Mouse (Mus musculus) neural tube, embryonic 12.5 days (tissue): ENCODE data around the gene Elf5. TPM values are rescaled to one million over a fixed set of nuclear protein-coding genes. Genes with fewer than 3 reads are reported as not detected.

Experiments
- ATAC-seq: fragments of 200-750 bp; cut with Nextera tagmentation; 2 replicates; pipeline ENCODE4 v1.8.0; 2017; ENCODE audit warnings: low read depth, mild to moderate bottlenecking, moderate TSS enrichment, moderate library complexity; ENCODE audit not compliant: low FRiP score
- H3K27ac ChIP-seq: fragments of 300-500 bp; sonication (generic); 2 replicates; pipeline ENCODE4 v1.5.1; 2016
- H3K27me3 ChIP-seq: fragments of 300-500 bp; sonication (generic); replicated peaks from 2 replicates; pipeline ENCODE4 v1.6.1; 2016; ENCODE audit warnings: mild to moderate bottlenecking
- H3K36me3 ChIP-seq: fragments of 300-500 bp; sonication (generic); 2 replicates; pipeline ENCODE4 v1.6.1; 2016; ENCODE audit warnings: mild to moderate bottlenecking
- H3K4me1 ChIP-seq: fragments of 300-500 bp; sonication (generic); 2 replicates; pipeline ENCODE4 v1.6.1; 2016
- H3K4me2 ChIP-seq: fragments of 300-500 bp; sonication (generic); replicated peaks from 2 replicates; pipeline ENCODE4 v1.6.1; 2016; ENCODE audit warnings: mild to moderate bottlenecking
- H3K4me3 ChIP-seq: fragments of 300-500 bp; sonication (generic); 2 replicates; pipeline ENCODE4 v1.5.1; 2016
- H3K9ac ChIP-seq: fragments of 300-500 bp; sonication (generic); 2 replicates; pipeline ENCODE4 v1.6.1; 2016; ENCODE audit warnings: mild to moderate bottlenecking
- H3K9me3 ChIP-seq: fragments of 300-500 bp; sonication (generic); 2 replicates; pipeline ENCODE4 v1.6.1; 2016; ENCODE audit warnings: mild to moderate bottlenecking
- WGBS: fragments of 180-500 bp; shearing (Covaris S2); methylation state at CpG from one replicate; pipeline ENCODE4 v1.1.7; 2016; 5-methylcytosine and 5-hydroxymethylcytosine counted together
- polyA plus RNA-seq: library from polyadenylated mRNA; unstranded; fragments of >200 nt; fragmentation: Nextera tagmentation; extraction: Ambion mirVana; gene quantifications from 2 replicates; pipeline ENCODE4 v1.2.1, GENCODE M21; 2016

Elf5 gene
- polyA plus RNA-seq, 1 experiment from 2014 or later, result not detected

DNA sequence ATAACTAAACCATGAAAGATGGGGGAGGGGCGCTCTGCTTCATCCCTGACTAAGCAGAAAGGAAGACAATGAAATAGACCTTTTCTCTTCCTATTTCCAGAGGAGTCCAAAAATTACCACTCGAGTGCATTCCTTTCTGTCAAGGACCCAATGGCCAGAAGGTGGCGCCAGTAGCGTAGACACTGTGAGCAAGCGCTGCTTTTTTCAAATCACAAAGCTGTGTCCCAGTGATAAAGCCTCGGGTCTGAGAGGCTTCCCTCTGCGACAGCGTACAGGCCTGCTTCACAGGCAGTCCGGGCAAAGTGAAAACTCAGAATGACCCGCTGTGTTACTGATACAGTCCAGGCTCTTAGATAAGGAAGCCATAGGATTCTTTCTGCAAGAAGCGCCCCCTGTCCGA lies 28.2 kb downstream of the Elf5 start:
- Histone ChIP-seq H3K4me3 (0 out of 2 replicates have a peak overlapping the region, but pooled peaks have one; percentile 11), H3K9ac (peak overlapping the region; percentile 33; the same call in 1 of the 2 replicates), H3K36me3 (no peaks in the 10 kb centered on the region), H3K27me3 (no peaks in the 10 kb centered on the region), H3K9me3 (no peaks in the 10 kb centered on the region), H3K4me2 (peak overlapping the region; percentile 57), H3K27ac (no peak overlapping the region), H3K4me1 (no peaks in the 10 kb centered on the region)
- 5% methylated on average over 12 of the region's 12 CpGs for WGBS
- 0 out of 2 replicates have a peak, but pooled peaks have one; percentile 9 for ATAC-seq

DNA sequence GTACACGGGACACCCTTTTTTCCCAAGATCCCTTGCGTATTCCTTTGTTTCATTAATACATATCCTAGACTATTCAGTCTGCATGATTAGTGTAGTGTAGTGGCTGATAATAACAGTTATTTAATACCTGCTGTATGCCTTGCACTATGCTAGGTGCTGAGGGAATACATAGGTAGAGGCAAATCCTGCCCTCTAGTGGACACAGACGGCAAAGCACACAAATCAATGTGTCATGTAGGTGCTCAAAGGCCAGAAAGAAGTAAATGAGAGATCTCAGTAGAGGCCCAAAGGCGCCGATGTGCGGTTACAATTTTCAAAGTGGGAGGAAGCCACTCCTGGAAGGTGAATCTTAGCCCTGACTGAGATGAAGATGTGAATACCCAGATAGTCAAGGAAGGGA lies 34.3 kb downstream of the Elf5 start:
- no peak overlapping the region for H3K9ac ChIP-seq
- WGBS, result 65% methylated on average over 6 of the region's 6 CpGs
- no peaks in the 10 kb centered on the region for H3K9me3 ChIP-seq
- no peak for ATAC-seq
- H3K4me3 ChIP-seq, result no peak overlapping the region
- no peak overlapping the region for H3K27ac ChIP-seq
- H3K27me3 ChIP-seq, result no peaks in the 10 kb centered on the region; the same call in 1 of the 2 replicates
- no peaks in the 10 kb centered on the region for H3K36me3 ChIP-seq
- 0 out of 2 replicates have a peak, but pooled peaks cover 3% of the 10 kb centered on the region for H3K4me1 ChIP-seq
- H3K4me2 ChIP-seq, result no peak overlapping the region

DNA sequence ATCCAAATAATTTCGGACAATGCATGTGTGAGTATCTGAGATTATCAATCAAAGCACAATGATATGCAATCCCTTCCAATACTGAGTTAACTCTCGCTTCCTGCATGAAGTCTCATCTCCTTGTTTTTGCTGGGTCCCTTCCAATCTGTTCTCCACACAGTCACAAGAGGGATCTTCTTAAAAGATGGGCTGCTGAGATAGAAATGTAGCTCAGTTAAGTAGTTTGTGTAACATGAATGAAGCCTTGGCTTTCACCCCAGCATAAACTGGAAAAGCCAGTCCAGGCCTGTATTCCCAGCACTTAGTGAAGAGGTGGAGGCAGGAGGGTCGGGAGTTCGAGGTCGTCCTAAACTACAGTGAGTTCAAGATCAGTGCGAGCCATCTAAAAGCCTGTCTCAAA lies 34.8 kb downstream of the Elf5 start:
- 89% methylated on average over 6 of the region's 6 CpGs for WGBS
- H3K27me3 ChIP-seq, result no peaks in the 10 kb centered on the region; the same call in 1 of the 2 replicates
- no peak for ATAC-seq
- no peak overlapping the region for H3K4me2 ChIP-seq
- no peaks in the 10 kb centered on the region for H3K36me3 ChIP-seq
- no peak overlapping the region for H3K27ac ChIP-seq
- 0 out of 2 replicates have a peak, but pooled peaks cover 3% of the 10 kb centered on the region for H3K4me1 ChIP-seq
- H3K4me3 ChIP-seq, result no peak overlapping the region
- no peak overlapping the region for H3K9ac ChIP-seq
- H3K9me3 ChIP-seq, result no peaks in the 10 kb centered on the region

DNA sequence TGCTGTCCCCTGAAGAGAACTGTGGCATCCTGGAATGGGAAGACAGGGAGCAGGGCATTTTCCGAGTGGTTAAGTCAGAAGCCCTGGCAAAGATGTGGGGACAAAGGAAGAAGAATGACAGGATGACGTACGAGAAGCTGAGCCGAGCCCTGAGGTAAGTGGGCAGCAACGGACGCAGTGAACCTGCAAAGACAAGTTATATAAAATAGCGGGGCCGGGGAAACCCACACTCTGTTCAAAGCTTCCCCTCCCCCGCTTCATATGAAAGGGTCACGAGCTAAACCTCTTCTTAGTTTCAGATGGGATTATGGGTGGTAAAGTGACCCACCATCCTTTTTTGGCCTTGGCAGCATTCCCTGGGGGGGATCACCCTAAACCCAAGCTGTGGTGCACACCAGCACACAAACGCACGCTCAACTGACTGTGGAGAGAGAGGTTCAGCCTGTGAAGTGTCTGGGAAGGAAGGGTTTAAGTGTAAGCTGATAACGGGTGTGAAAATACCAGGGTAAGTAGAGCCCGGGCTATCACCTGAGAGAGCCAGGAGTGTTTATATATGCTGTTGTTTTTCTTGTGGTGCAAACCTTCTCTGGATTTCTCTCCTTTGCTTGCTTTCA lies 37.6 kb downstream of the Elf5 start:
- Histone ChIP-seq H3K36me3 (peaks cover 17% of the 10 kb centered on the region), H3K27ac (no peak overlapping the region), H3K9ac (no peak overlapping the region), H3K9me3 (no peaks in the 10 kb centered on the region), H3K27me3 (no peaks in the 10 kb centered on the region; the same call in 1 of the 2 replicates), H3K4me3 (no peak overlapping the region), H3K4me2 (no peak overlapping the region), H3K4me1 (0 out of 2 replicates have a peak, but pooled peaks cover 3% of the 10 kb centered on the region)
- no peak for ATAC-seq
- 67% methylated on average over 14 of the region's 14 CpGs for WGBS

DNA sequence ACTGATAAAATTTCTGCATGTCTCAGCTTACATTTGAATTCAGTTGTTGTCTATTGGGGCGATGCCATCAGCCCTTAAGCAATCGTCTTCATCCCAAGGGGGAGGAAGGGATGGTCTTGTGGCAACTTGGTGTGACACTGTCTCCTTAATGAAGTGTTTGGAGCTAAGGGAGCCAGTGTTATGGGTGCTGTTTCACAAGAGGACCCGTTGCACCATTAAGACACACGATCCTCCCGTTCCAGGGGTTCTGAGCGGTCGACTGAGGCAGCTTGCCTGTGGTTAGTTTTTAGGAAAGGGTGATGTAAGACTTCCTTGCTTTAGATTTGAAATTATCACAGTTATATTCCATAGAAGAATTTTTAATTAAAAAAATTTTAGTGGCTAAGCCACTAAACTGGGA lies 38.3 kb downstream of the Elf5 start:
- Histone ChIP-seq H3K4me1 (0 out of 2 replicates have a peak, but pooled peaks cover 3% of the 10 kb centered on the region), H3K4me2 (no peak overlapping the region), H3K27me3 (no peaks in the 10 kb centered on the region; the same call in 1 of the 2 replicates), H3K9me3 (no peaks in the 10 kb centered on the region), H3K9ac (no peak overlapping the region), H3K27ac (no peak overlapping the region), H3K36me3 (peaks cover 23% of the 10 kb centered on the region), H3K4me3 (no peak overlapping the region)
- ATAC-seq, result no peak
- 89% methylated on average over 7 of the region's 7 CpGs for WGBS

DNA sequence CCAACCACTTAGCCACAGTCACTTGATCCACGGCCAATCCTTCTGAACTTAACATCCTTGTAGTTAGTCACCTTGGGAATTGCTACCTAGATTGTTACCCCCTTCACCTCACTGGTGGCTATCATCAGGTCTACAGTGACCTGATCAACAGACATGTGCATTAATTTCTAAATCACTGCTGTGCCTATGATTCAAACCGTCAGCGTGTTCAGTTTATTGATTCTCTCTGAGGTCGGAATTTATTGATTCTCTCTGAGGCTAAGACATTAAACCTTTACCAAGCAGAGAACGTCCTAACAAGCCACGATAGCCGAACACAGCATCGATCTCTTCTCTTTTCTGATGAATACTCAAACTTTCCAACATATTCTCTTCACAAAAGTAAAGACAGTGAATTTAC lies 38.8 kb downstream of the Elf5 start:
- no peak overlapping the region for H3K4me3 ChIP-seq
- 0 out of 2 replicates have a peak, but pooled peaks cover 3% of the 10 kb centered on the region for H3K4me1 ChIP-seq
- no peaks in the 10 kb centered on the region for H3K9me3 ChIP-seq
- no peak overlapping the region for H3K27ac ChIP-seq
- no peak overlapping the region for H3K4me2 ChIP-seq
- H3K9ac ChIP-seq, result no peak overlapping the region
- no peaks in the 10 kb centered on the region; the same call in 1 of the 2 replicates for H3K27me3 ChIP-seq
- no peak for ATAC-seq
- peaks cover 28% of the 10 kb centered on the region for H3K36me3 ChIP-seq
- WGBS, result 90% methylated on average over 8 of the region's 8 CpGs

DNA sequence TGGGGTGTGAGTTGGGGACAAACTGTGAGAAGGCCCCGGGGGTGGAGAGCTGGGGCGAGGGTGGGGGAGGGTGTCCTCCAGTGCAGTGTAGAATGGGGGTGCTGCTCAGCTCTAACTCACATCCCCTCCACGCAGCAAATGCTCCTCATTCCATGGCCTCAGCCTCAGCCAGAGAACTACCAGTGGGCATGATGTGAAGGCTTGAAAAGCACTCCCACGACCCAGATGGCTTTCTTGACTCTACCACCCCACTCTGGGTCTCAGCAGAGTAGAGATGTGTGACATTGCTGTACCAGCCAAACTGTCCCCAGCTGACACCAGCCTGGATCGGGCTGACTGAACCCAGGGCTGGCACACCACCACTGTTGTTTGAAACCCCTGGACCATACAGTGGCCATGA lies 41.1 kb downstream of the Elf5 start:
- ATAC-seq, result no peak

DNA sequence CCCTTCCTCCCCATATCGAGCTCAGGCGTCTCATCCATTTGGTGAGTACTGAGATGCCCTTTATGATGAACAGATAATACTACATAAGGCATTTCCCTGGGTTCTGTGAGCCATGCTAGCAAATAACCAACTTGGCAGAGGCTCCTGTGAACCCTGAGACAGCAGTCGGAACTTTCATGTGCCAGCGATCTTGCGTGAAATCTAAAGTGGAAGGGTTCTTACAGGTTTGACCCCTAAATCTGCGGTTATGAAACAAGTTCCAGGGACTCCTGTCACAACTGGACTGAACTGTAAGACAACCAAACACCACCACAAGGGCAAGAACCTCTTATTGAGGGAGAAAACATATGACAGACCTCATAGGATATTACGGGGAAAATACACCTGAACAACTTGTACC lies 44.3 kb downstream of the Elf5 start:
- WGBS, result 94% methylated on average over 7 of the region's 7 CpGs
- Histone ChIP-seq H3K4me1 (no peaks in the 10 kb centered on the region), H3K27me3 (no peaks in the 10 kb centered on the region), H3K4me2 (no peak overlapping the region), H3K4me3 (no peak overlapping the region), H3K9ac (no peak overlapping the region), H3K36me3 (peaks cover 72% of the 10 kb centered on the region), H3K9me3 (no peaks in the 10 kb centered on the region), H3K27ac (no peak overlapping the region)
- no peak for ATAC-seq

More for the DNA sequence above, 41.1 kb downstream of the Elf5 start:
- Histone ChIP-seq H3K27me3 (no peaks in the 10 kb centered on the region), H3K27ac (no peak overlapping the region), H3K4me2 (no peak overlapping the region), H3K36me3 (peaks cover 45% of the 10 kb centered on the region), H3K9me3 (no peaks in the 10 kb centered on the region), H3K9ac (no peak overlapping the region), H3K4me3 (no peak overlapping the region), H3K4me1 (0 out of 2 replicates have a peak, but pooled peaks cover 3% of the 10 kb centered on the region)
- 90% methylated on average over 5 of the region's 5 CpGs for WGBS

DNA sequence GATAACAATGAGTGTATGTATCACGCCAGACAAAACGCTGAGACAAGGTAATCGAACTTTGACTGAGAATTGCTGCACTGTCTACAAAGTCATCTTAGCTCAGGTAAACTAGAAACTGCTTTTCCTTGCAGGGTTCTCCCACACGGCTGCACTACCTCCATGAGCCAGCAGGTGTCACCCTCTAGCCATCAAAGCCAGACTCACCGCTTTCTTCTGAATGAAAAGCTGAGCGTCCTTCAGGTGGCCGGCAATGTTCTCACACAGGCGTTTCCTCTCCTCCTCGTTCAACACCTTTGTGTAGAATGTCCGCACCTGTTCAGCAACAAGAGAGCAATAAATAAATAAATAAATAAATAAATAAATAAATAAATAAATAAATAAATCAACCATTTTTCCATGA lies 45.2 kb downstream of the Elf5 start:
- ATAC-seq, result 0 out of 2 replicates have a peak, but pooled peaks have one; percentile 68
- Histone ChIP-seq H3K9ac (no peak overlapping the region), H3K9me3 (no peaks in the 10 kb centered on the region), H3K27me3 (no peaks in the 10 kb centered on the region), H3K4me1 (no peaks in the 10 kb centered on the region), H3K27ac (no peak overlapping the region), H3K4me2 (no peak overlapping the region), H3K36me3 (peaks cover 77% of the 10 kb centered on the region), H3K4me3 (no peak overlapping the region)
- WGBS, result 24% methylated on average over 10 of the region's 10 CpGs

DNA sequence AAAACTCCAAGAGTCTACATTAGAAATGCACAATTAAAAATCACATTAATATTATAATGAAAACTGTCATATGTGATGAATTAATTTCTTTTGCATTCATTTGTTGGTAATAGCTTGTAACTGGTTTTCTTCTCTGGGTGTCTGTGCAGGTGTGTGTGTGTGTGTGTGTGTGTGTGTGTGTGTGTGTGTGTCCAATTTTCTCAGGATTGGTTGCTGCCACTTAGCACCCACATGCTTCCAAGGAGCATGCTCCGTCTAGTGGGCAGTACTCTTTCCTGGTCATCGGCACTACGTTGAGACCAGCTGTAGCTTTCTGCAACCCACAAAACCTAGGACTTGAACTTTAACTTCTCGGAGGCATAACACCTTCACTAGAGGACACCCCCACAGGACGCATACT lies 45.6 kb downstream of the Elf5 start:
- no peaks in the 10 kb centered on the region for H3K4me1 ChIP-seq
- H3K4me3 ChIP-seq, result no peak overlapping the region
- H3K27me3 ChIP-seq, result no peaks in the 10 kb centered on the region
- H3K4me2 ChIP-seq, result no peak overlapping the region
- ATAC-seq, result peak; percentile 33; the same call in 1 of the 2 replicates
- peaks cover 77% of the 10 kb centered on the region for H3K36me3 ChIP-seq
- H3K9ac ChIP-seq, result no peak overlapping the region
- 90% methylated on average over 5 of the region's 5 CpGs for WGBS
- no peak overlapping the region for H3K27ac ChIP-seq
- no peaks in the 10 kb centered on the region for H3K9me3 ChIP-seq

DNA sequence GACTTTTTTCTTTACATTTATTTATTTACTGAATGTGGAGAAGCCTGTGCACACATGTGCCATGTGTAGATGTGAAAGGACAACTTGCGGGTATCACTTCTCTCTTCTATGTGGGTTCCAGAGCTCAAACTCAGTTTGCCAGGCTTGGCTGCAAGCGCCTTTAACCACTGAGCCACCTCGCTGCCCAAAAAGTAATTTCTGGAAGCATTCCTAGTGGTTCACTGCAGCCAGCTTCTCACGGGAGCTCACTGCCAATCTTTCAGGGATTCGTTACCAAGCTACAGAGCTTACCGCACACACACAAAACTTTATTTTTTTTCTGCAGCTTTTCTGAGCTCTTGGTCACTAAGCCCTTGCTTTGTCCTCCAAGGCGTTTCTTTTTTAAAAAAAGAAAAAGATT lies 46.1 kb downstream of the Elf5 start:
- peaks cover 77% of the 10 kb centered on the region for H3K36me3 ChIP-seq
- 93% methylated on average over 7 of the region's 7 CpGs for WGBS
- no peaks in the 10 kb centered on the region for H3K27me3 ChIP-seq
- no peak overlapping the region for H3K27ac ChIP-seq
- no peak for ATAC-seq
- no peak overlapping the region for H3K4me2 ChIP-seq
- no peak overlapping the region for H3K9ac ChIP-seq
- H3K4me3 ChIP-seq, result no peak overlapping the region
- no peaks in the 10 kb centered on the region for H3K4me1 ChIP-seq
- H3K9me3 ChIP-seq, result no peaks in the 10 kb centered on the region

DNA sequence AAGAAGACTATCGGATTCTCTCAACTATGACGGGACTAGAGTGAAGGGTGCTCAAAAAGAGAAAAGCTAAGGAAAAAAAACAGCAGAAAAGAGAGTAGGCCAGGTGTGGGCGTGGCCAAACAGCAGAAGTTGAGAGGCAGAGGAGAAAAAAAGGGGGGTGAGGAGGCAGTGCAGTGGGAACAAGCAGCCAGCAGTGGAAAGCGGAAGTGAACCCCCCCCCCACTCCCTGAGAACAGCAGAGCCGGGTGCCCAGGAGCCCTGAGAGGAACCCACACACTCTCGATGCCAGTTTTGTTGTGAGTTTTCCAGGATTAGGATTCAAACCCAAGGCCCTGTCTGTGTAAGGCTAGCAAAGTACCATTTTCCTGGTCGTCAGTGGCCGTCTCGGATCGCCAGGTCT lies 47.6 kb downstream of the Elf5 start:
- WGBS, result 95% methylated on average over 10 of the region's 10 CpGs
- H3K9me3 ChIP-seq, result no peaks in the 10 kb centered on the region
- no peaks in the 10 kb centered on the region for H3K4me1 ChIP-seq
- no peak overlapping the region for H3K9ac ChIP-seq
- ATAC-seq, result no peak
- no peaks in the 10 kb centered on the region for H3K27me3 ChIP-seq
- no peak overlapping the region for H3K27ac ChIP-seq
- no peak overlapping the region for H3K4me2 ChIP-seq
- no peak overlapping the region for H3K4me3 ChIP-seq
- peaks cover 77% of the 10 kb centered on the region for H3K36me3 ChIP-seq

DNA sequence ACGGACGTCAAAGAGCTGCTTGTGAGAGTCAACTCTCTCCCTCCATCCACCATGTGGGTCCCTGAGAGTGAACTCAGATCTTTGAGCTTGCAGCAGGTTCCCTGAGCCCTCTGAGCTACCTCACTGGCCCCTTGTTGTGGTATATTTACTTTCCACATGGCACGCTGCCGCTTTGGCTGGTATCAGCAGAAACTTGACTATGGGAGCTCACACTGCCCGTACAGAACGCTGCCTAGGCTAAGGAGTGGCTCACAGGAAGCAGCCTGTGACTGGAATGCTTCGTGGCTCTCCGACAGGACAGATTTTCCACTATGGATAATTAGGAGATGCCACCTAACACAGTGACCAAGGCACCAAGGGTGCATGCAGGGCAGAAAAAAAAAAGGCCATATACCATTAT lies 49.7 kb downstream of the Elf5 start:
- Histone ChIP-seq H3K9me3 (no peaks in the 10 kb centered on the region), H3K4me1 (no peaks in the 10 kb centered on the region), H3K36me3 (peaks cover 75% of the 10 kb centered on the region), H3K27ac (no peak overlapping the region), H3K4me3 (no peak overlapping the region), H3K27me3 (no peaks in the 10 kb centered on the region), H3K9ac (no peak overlapping the region), H3K4me2 (no peak overlapping the region)
- no peak for ATAC-seq
- 83% methylated on average over 8 of the region's 8 CpGs for WGBS
